Mouse (Mus musculus) MEL (cell line): ENCODE data around the gene Kng2. TPM values are rescaled to one million over a fixed set of nuclear protein-coding genes. Genes with fewer than 3 reads are reported as not detected.
"Not testable (repeated sequence)": the region's sequence is repeated elsewhere in the genome, so short reads cannot be mapped to it uniquely, and the experiment has no call there.

Source experiments
- DNase-seq: peaks from one replicate; pipeline ENCODE4 v3.0.0; 2011; ENCODE audit warnings: low read depth, low spot score
- H3K27ac ChIP-seq: 2 replicates; pipeline ENCODE4 v1.5.1; 2012; ENCODE audit warnings: low read depth, mild to moderate bottlenecking, control low read depth, low read length, moderate library complexity; ENCODE audit not compliant: control insufficient read depth
- H3K27me3 ChIP-seq, 2 experiments: fragments of 150-350 bp in 1 of 2; sonication (generic) in 1 of 2; 2 replicates each; pipeline ENCODE4 v1.6.1; 2012; ENCODE audit warnings: low read length in 2 of 2, mild to moderate bottlenecking in 2 of 2, improper control_type of control experiment in 1 of 2, moderate library complexity in 1 of 2; ENCODE audit not compliant: insufficient read depth in 2 of 2, control insufficient read depth in 1 of 2
- H3K36me3 ChIP-seq, 2 experiments: 2 replicates each; pipeline ENCODE4 v1.6.1; 2012 to 2014; ENCODE audit warnings: low read length in 2 of 2, improper control_type of control experiment in 1 of 2, inconsistent platforms in 1 of 2, mild to moderate bottlenecking in 1 of 2; ENCODE audit not compliant: insufficient read depth in 2 of 2, control insufficient read depth in 1 of 2
- H3K4me1 ChIP-seq, 2 experiments: fragments of 150-350 bp in 1 of 2; sonication (generic) in 1 of 2; 2 replicates each; pipeline ENCODE4 v1.6.1; 2012; ENCODE audit warnings: low read length in 2 of 2, improper control_type of control experiment in 1 of 2, mild to moderate bottlenecking in 1 of 2; ENCODE audit not compliant: insufficient read depth in 2 of 2, control insufficient read depth in 1 of 2
- H3K4me3 ChIP-seq, 2 experiments: fragments of 150-350 bp in 1 of 2; sonication (generic) in 1 of 2; 2 replicates each; pipeline ENCODE4 v1.5.1; 2012; ENCODE audit warnings: low read depth in 2 of 2, low read length in 2 of 2, mild to moderate bottlenecking in 2 of 2, moderate library complexity in 2 of 2, control low read depth in 1 of 2, improper control_type of control experiment in 1 of 2; ENCODE audit not compliant: control insufficient read depth in 1 of 2, insufficient read depth in 1 of 2
- H3K79me2 ChIP-seq: 2 replicates; pipeline ENCODE4 v1.6.1; 2012; ENCODE audit warnings: mild to moderate bottlenecking, low read length, moderate library complexity; ENCODE audit not compliant: control insufficient read depth, poor library complexity, insufficient read depth
- H3K9ac ChIP-seq: 2 replicates; pipeline ENCODE4 v1.6.1; 2012; ENCODE audit warnings: low read depth, mild to moderate bottlenecking, control low read depth, low read length, moderate library complexity; ENCODE audit not compliant: control insufficient read depth, poor library complexity, severe bottlenecking
- H3K9me3 ChIP-seq: fragments of 150-350 bp; sonication (generic); replicated peaks from 2 replicates; pipeline ENCODE4 v1.6.1; 2012; ENCODE audit warnings: mild to moderate bottlenecking, low read length, improper control_type of control experiment, moderate library complexity; ENCODE audit not compliant: insufficient read depth
- CHD2 ChIP-seq: IDR thresholded peaks from 2 replicates; pipeline ENCODE4 v1.6.1; 2011; ENCODE audit warnings: low read length, improper control_type of control experiment
- RCOR1 ChIP-seq: IDR thresholded peaks from 2 replicates; pipeline ENCODE4 v1.6.1; 2012; ENCODE audit warnings: low read depth, mild to moderate bottlenecking, inconsistent platforms, low read length, improper control_type of control experiment
- polyA plus RNA-seq, 2 experiments: library from polyadenylated mRNA; stranded (reverse) in 1 of 2; unstranded in 1 of 2; fragments of >175 nt in 1 of 2; fragments of >200 nt in 1 of 2; gene quantifications; 2 replicates each; pipeline versions ENCODE4 v1.2.1 to v1.2.4; 2012; ENCODE audit warnings: low replicate concordance in 2 of 2, low read depth in 1 of 2; ENCODE audit not compliant: insufficient read length in 2 of 2, insufficient read depth in 1 of 2, missing spikeins in 1 of 2
- total RNA-seq: library from RNA; depleted of rRNA; stranded (reverse); fragments of 300-350 nt; gene quantifications from 2 replicates; pipeline ENCODE4 v1.2.3, GENCODE M21; 2012

Kng2 gene
- total and polyA plus RNA-seq, 3 experiments: not detected

DNA sequence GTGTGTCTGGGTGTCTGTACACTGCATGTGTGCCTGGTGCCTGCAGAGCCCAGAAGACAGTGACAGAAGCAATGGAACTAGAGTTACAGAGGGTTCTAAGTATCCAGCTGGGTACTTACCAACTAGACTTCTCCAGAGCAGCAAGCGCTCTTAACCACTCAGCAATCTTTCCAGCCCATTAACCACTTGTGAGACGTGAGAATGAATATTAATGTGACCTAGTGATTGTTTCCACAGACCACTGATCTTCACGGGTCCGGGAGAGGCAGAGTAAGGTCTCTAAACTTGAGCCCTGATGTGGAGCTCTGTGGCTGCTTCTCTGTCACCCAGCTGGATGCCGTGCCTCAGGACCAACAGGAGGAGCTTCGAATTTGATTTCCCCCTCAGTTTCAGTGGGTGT, 4.2 kb downstream of the Kng2 start:
- TF ChIP-seq CHD2 (no peak), RCOR1 (no peak)
- Histone ChIP-seq H3K36me3 (no peaks in the 10 kb centered on the region), H3K9ac (no peak overlapping the region), H3K27ac (no peak overlapping the region), H3K27me3 (no peaks in the 10 kb centered on the region), H3K79me2 (no peaks in the 10 kb centered on the region), H3K9me3 (no peaks in the 10 kb centered on the region), H3K4me3 (no peak overlapping the region), H3K4me1 (no peaks in the 10 kb centered on the region)
- no peak for DNase-seq

- H3K27ac ChIP-seq, H3K79me2 ChIP-seq, DNase-seq, H3K4me3 ChIP-seq, H3K36me3 ChIP-seq, H3K4me1 ChIP-seq, H3K27me3 ChIP-seq, H3K9me3 ChIP-seq, H3K9ac ChIP-seq: not testable (repeated sequence)
Observed at GRCm38 (mm10) chr16:23020571-23020970, 8.7 kb downstream of the Kng2 start.

- DNase-seq: not testable (repeated sequence)
Observed at GRCm38 (mm10) chr16:23014645-23015044, 14.6 kb downstream of the Kng2 start.

GRCm38 (mm10) chr16:23013786-23014185, 15.5 kb downstream of the Kng2 start:
- not testable (repeated sequence) for H3K9me3 ChIP-seq, H3K27me3 ChIP-seq, DNase-seq, H3K9ac ChIP-seq, H3K4me3 ChIP-seq, H3K79me2 ChIP-seq, H3K4me1 ChIP-seq, H3K27ac ChIP-seq, H3K36me3 ChIP-seq

More at GRCm38 (mm10) chr16:23014645-23015044, 14.6 kb downstream of the Kng2 start:
- not testable (repeated sequence) for H3K9ac ChIP-seq, H3K4me1 ChIP-seq, H3K9me3 ChIP-seq, H3K27me3 ChIP-seq, H3K27ac ChIP-seq, H3K79me2 ChIP-seq, H3K4me3 ChIP-seq, H3K36me3 ChIP-seq

DNA sequence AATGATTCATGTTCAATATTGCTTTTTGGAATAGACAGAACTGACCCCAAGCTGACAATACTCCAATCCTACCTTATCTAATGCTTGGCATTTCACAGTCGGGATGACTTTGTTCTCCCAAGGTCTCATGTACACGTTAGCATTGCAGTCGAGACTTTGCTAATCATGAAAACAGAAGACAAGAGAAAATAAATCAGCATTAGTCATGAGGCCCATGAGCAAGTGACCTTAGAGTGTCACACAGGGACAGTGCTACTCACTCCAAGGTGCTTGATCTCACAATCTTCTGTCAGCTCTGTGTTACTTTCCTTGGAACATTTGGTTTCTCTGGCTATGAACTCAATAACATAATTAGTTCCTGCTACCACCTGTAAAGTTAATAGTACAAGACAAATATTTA, 32.3 kb downstream of the Kng2 start:
- H3K79me2 ChIP-seq, H3K9me3 ChIP-seq, H3K27ac ChIP-seq, H3K4me3 ChIP-seq, H3K9ac ChIP-seq, H3K27me3 ChIP-seq, H3K4me1 ChIP-seq, H3K36me3 ChIP-seq, DNase-seq: not testable (repeated sequence)
